Mouse (Mus musculus): Measurements from ENCODE around the gene Syn2. TPM values are rescaled to one million over a fixed set of nuclear protein-coding genes. Genes with fewer than 3 reads are reported as not detected.

Gene Syn2
- polyA plus RNA-seq, 1 experiment from 2014 or later, result 1.4 TPM

DNA sequence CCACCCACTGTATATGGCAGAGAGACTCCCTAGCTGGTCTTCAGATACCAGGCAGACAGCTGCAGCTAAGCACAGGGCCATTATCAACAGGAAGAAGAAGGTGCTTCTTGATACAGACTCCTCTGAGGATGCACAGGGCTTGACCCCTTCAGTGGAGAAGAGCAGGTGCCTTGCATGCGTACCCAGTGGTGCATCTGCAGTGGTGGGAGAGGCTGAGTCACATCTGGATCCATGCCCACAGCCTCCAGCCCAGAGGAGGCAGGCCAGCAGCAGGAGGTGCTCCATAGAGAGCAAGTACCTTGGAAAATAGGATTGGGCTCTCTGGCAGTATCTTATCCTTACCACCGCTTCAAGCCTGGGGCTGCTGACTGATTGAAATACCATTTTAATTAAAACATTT is 159.2 kb downstream of the Syn2 start:
- no peak overlapping the region for H3K4me3 ChIP-seq
- ATAC-seq (ENCODE audit: insufficient number of reproducible peaks, low FRiP score), result 0 out of 2 replicates have a peak, but pooled peaks have one; percentile 18
- H3K9ac ChIP-seq, result no peak overlapping the region
- no peaks in the 10 kb centered on the region for H3K36me3 ChIP-seq
- H3K4me1 ChIP-seq (replicated peaks), result peaks cover 20% of the 10 kb centered on the region
- WGBS, result 67% methylated on average over 2 of the region's 2 CpGs
- H3K9me3 ChIP-seq (replicated peaks), result no peaks in the 10 kb centered on the region; the same call in 1 of the 2 replicates
- peaks cover 46% of the 10 kb centered on the region for H3K27me3 ChIP-seq (replicated peaks)
- H3K4me2 ChIP-seq, result no peak overlapping the region
- H3K27ac ChIP-seq (ENCODE audit: poor library complexity, severe bottlenecking), result no peak overlapping the region

DNA sequence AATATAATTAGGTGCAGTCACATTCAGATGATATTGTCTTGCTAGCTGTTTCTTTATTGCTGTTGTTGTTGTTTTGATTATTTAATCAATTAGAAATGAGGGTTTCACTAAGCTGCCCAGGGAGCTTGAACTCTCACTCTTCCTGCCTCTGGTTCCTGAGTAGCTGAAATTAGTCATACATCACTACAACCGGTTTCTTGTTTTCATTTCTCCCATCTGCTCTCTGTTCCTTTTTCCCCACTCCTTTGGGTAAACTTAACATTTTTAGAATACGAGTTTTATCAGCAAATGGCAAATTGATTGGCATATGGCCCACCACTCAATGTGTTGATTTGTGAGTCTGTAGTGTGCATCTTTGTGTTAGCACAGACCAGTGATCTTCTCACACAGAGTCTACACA is 172.4 kb downstream of the Syn2 start:
- WGBS, result 50% methylated on average over 2 of the region's 2 CpGs
- Histone ChIP-seq H3K36me3 (no peaks in the 10 kb centered on the region), H3K27me3 (replicated peaks) (peaks cover 7% of the 10 kb centered on the region; the same call in 1 of the 2 replicates), H3K9me3 (replicated peaks) (no peaks in the 10 kb centered on the region), H3K27ac (ENCODE audit: poor library complexity, severe bottlenecking) (no peak overlapping the region), H3K4me3 (no peak overlapping the region), H3K4me1 (replicated peaks) (no peaks in the 10 kb centered on the region), H3K9ac (no peak overlapping the region), H3K4me2 (no peak overlapping the region)
- ATAC-seq (ENCODE audit: insufficient number of reproducible peaks, low FRiP score), result no peak

DNA sequence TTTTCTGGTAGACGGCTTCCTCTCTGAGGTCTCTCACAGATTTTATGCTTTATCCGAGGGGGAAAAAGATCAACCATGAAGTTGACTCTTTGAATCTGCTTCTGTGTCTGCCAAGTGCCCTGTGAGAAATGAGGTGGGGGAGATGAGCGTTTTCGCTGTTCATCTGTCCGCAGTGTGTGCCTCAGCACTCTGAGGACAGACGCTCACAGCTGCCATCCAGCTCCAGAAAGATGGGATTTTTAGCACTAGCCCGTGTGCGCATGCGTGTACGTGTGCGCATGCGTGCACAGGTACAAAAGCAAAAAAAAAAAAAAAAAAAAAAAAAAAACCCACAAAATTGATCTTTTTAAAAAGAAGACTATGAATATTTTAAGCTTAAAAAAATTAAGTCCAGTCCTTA is 178.1 kb downstream of the Syn2 start:
- H3K4me3 ChIP-seq, result no peak overlapping the region
- H3K36me3 ChIP-seq, result no peaks in the 10 kb centered on the region
- no peak for ATAC-seq (ENCODE audit: insufficient number of reproducible peaks, low FRiP score)

DNA sequence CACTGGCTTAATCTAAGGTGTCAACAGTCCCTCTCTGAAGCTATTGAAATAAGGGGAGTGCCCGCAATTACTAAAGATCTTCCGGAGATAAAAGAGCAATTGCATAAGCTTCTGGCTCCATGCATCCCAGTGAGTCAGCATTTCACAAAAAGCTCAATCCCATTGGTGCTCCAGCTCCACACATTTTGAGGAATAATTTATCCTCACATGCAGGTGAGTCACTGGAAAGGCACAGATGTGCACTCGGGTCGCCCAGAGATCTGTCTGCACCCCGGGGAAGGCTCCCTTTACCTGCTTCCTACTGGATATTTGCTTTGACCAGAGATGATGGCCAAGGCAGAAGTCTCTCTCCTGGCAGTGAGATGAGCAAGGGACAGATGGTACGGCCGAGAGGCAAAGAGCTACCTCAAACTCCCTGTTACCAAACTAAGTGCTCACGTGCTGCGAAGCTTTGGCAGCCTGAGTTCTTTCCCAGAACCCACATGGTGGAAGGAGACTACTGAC is 178.6 kb downstream of the Syn2 start:
- H3K4me3 ChIP-seq, result no peak overlapping the region
- H3K27me3 ChIP-seq (replicated peaks), result peaks cover 14% of the 10 kb centered on the region
- no peak overlapping the region for H3K27ac ChIP-seq (ENCODE audit: poor library complexity, severe bottlenecking)
- no peaks in the 10 kb centered on the region for H3K4me1 ChIP-seq (replicated peaks)
- ATAC-seq (ENCODE audit: insufficient number of reproducible peaks, low FRiP score), result no peak
- H3K36me3 ChIP-seq, result no peaks in the 10 kb centered on the region
- 71% methylated on average over 9 of the region's 9 CpGs for WGBS
- no peaks in the 10 kb centered on the region for H3K9me3 ChIP-seq (replicated peaks)
- no peak overlapping the region for H3K9ac ChIP-seq
- no peak overlapping the region for H3K4me2 ChIP-seq

More for the DNA sequence above, 178.1 kb downstream of the Syn2 start:
- H3K27ac ChIP-seq (ENCODE audit: poor library complexity, severe bottlenecking), result no peak overlapping the region
- H3K27me3 ChIP-seq (replicated peaks), result peaks cover 14% of the 10 kb centered on the region
- H3K4me2 ChIP-seq, result no peak overlapping the region
- 76% methylated on average over 12 of the region's 12 CpGs for WGBS
- H3K9me3 ChIP-seq (replicated peaks), result no peaks in the 10 kb centered on the region
- H3K4me1 ChIP-seq (replicated peaks), result no peaks in the 10 kb centered on the region
- no peak overlapping the region for H3K9ac ChIP-seq

- Histone ChIP-seq H3K4me1 (replicated peaks) (no peaks in the 10 kb centered on the region), H3K27ac (ENCODE audit: poor library complexity, severe bottlenecking) (no peak overlapping the region)
- 58% methylated on average over 7 of the region's 7 CpGs for WGBS
Observed at GRCm38 (mm10) chr6:115313910-115314309, 179.2 kb downstream of the Syn2 start.

GRCm38 (mm10) chr6:115315770-115316169 is 181.1 kb downstream of the Syn2 start:
- H3K9me3 ChIP-seq (replicated peaks), result no peaks in the 10 kb centered on the region
- H3K36me3 ChIP-seq, result no peaks in the 10 kb centered on the region
- no peak overlapping the region for H3K4me2 ChIP-seq
- 66% methylated on average over 4 of the region's 4 CpGs for WGBS
- H3K27ac ChIP-seq (ENCODE audit: poor library complexity, severe bottlenecking), result no peak overlapping the region
- H3K4me1 ChIP-seq (replicated peaks), result no peaks in the 10 kb centered on the region
- no peak overlapping the region for H3K4me3 ChIP-seq
- H3K27me3 ChIP-seq (replicated peaks), result peaks cover 14% of the 10 kb centered on the region
- H3K9ac ChIP-seq, result no peak overlapping the region
- no peak for ATAC-seq (ENCODE audit: insufficient number of reproducible peaks, low FRiP score)

More at GRCm38 (mm10) chr6:115313910-115314309, 179.2 kb downstream of the Syn2 start:
- Histone ChIP-seq H3K4me2 (no peak overlapping the region), H3K36me3 (no peaks in the 10 kb centered on the region), H3K27me3 (replicated peaks) (peaks cover 14% of the 10 kb centered on the region), H3K9me3 (replicated peaks) (no peaks in the 10 kb centered on the region), H3K9ac (no peak overlapping the region), H3K4me3 (no peak overlapping the region)
- no peak for ATAC-seq (ENCODE audit: insufficient number of reproducible peaks, low FRiP score)

DNA sequence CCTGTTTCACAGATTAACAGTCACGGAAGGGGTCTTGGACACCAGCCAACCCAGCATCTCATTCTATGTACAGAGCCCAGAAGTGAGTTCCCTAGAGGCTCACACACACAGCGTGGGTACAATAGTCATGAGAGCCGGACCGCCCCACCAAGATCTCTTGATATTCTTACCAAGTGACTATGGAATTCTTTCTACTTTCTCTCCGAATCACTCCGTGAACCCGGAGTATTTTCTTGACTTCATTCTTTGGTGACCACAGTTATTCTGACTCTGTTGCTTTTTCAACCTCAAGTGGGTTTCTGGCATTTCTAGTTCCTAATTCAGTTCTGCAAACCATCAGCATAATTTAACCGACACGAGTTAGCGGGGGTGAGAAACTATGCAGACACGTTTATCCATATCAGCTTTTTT is 182.1 kb downstream of the Syn2 start:
- no peak for ATAC-seq (ENCODE audit: insufficient number of reproducible peaks, low FRiP score)
- WGBS, result 62% methylated on average over 11 of the region's 11 CpGs
- H3K4me2 ChIP-seq, result no peak overlapping the region
- no peak overlapping the region for H3K4me3 ChIP-seq
- H3K9me3 ChIP-seq (replicated peaks), result no peaks in the 10 kb centered on the region
- H3K27me3 ChIP-seq (replicated peaks), result peaks cover 18% of the 10 kb centered on the region
- no peaks in the 10 kb centered on the region for H3K4me1 ChIP-seq (replicated peaks)
- no peak overlapping the region for H3K27ac ChIP-seq (ENCODE audit: poor library complexity, severe bottlenecking)
- no peak overlapping the region for H3K9ac ChIP-seq
- H3K36me3 ChIP-seq, result no peaks in the 10 kb centered on the region

DNA sequence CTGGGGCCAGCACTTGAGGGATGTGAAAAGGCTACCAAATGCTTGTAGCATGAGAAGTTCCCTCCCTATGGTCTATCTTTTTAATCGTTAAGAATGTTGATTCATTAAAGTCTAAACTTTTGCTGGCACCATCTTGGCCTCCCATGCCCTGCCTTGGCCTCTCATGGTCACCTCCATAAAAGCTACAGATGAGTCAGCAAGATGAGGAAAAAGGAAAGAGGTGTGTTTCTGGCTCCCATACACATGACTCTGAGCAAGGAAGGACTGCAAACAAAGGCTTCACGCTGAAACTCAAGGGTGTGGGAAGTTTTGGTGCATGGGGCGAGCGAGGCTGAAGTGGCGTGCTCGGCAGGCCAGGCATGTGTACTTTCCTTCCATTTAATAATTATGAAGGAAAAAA is 184.1 kb downstream of the Syn2 start:
- Histone ChIP-seq H3K27ac (ENCODE audit: poor library complexity, severe bottlenecking) (no peak overlapping the region), H3K9me3 (replicated peaks) (no peaks in the 10 kb centered on the region), H3K4me2 (no peak overlapping the region), H3K36me3 (no peaks in the 10 kb centered on the region), H3K4me3 (no peak overlapping the region), H3K27me3 (replicated peaks) (peaks cover 13% of the 10 kb centered on the region; the same call in 1 of the 2 replicates), H3K9ac (no peak overlapping the region), H3K4me1 (replicated peaks) (no peaks in the 10 kb centered on the region)
- 80% methylated on average over 6 of the region's 6 CpGs for WGBS
- no peak for ATAC-seq (ENCODE audit: insufficient number of reproducible peaks, low FRiP score)

- WGBS, result 87% methylated on average over 4 of the region's 4 CpGs
Observed at GRCm38 (mm10) chr6:115319686-115320085, 185.0 kb downstream of the Syn2 start.

GRCm38 (mm10) chr6:115320927-115321714 is 186.4 kb downstream of the Syn2 start:
- no peaks in the 10 kb centered on the region for H3K9me3 ChIP-seq (replicated peaks)
- no peak overlapping the region for H3K27ac ChIP-seq (ENCODE audit: poor library complexity, severe bottlenecking)
- H3K4me3 ChIP-seq, result no peak overlapping the region
- H3K36me3 ChIP-seq, result no peaks in the 10 kb centered on the region
- H3K27me3 ChIP-seq (replicated peaks), result peaks cover 16% of the 10 kb centered on the region; the same call in 1 of the 2 replicates
- no peaks in the 10 kb centered on the region for H3K4me1 ChIP-seq (replicated peaks)
- H3K9ac ChIP-seq, result no peak overlapping the region
- WGBS, result 78% methylated on average over 8 of the region's 8 CpGs
- H3K4me2 ChIP-seq, result no peak overlapping the region
- ATAC-seq (ENCODE audit: insufficient number of reproducible peaks, low FRiP score), result no peak

More at GRCm38 (mm10) chr6:115319686-115320085, 185.0 kb downstream of the Syn2 start:
- H3K4me2 ChIP-seq, result no peak overlapping the region
- H3K27ac ChIP-seq (ENCODE audit: poor library complexity, severe bottlenecking), result no peak overlapping the region
- H3K9me3 ChIP-seq (replicated peaks), result no peaks in the 10 kb centered on the region
- H3K9ac ChIP-seq, result no peak overlapping the region
- H3K27me3 ChIP-seq (replicated peaks), result peaks cover 16% of the 10 kb centered on the region; the same call in 1 of the 2 replicates
- no peaks in the 10 kb centered on the region for H3K36me3 ChIP-seq
- no peak overlapping the region for H3K4me3 ChIP-seq
- no peak for ATAC-seq (ENCODE audit: insufficient number of reproducible peaks, low FRiP score)
- no peaks in the 10 kb centered on the region for H3K4me1 ChIP-seq (replicated peaks)

- Histone ChIP-seq H3K4me2 (no peak overlapping the region), H3K27ac (ENCODE audit: poor library complexity, severe bottlenecking) (no peak overlapping the region), H3K27me3 (replicated peaks) (peaks cover 16% of the 10 kb centered on the region; the same call in 1 of the 2 replicates), H3K4me1 (replicated peaks) (no peaks in the 10 kb centered on the region), H3K9me3 (replicated peaks) (no peaks in the 10 kb centered on the region), H3K9ac (no peak overlapping the region), H3K36me3 (no peaks in the 10 kb centered on the region), H3K4me3 (no peak overlapping the region)
- no peak for ATAC-seq (ENCODE audit: insufficient number of reproducible peaks, low FRiP score)
- 71% methylated on average over 6 of the region's 6 CpGs for WGBS
Observed at GRCm38 (mm10) chr6:115321883-115322351, 187.2 kb downstream of the Syn2 start.
